Mouse (Mus musculus) kidney, embryonic 14.5 days (tissue): ENCODE results near the gene Il1rap. TPM values are rescaled to one million over a fixed set of nuclear protein-coding genes. Genes with fewer than 3 reads are reported as not detected.

Experiments used
- ATAC-seq: fragments of 200-750 bp; cut with Nextera tagmentation; 2 replicates; pipeline ENCODE4 v1.8.0; 2017; ENCODE audit warnings: moderate number of reproducible peaks, mild to moderate bottlenecking, moderate TSS enrichment, moderate library complexity; ENCODE audit not compliant: low FRiP score, low TSS enrichment
- H3K27ac ChIP-seq: fragments of 300-500 bp; sonication (generic); 2 replicates; pipeline ENCODE4 v1.5.1; 2014; ENCODE audit warnings: low read depth, mild to moderate bottlenecking, low read length, moderate library complexity, mixed read lengths
- H3K27me3 ChIP-seq: fragments of 300-500 bp; sonication (generic); 2 replicates; pipeline ENCODE4 v1.6.1; 2014; ENCODE audit warnings: mild to moderate bottlenecking, low read length; ENCODE audit not compliant: control insufficient read depth, insufficient read depth
- H3K36me3 ChIP-seq: fragments of 300-500 bp; sonication (generic); 2 replicates; pipeline ENCODE4 v1.6.1; 2014; ENCODE audit warnings: low read length, mixed read lengths; ENCODE audit not compliant: control insufficient read depth, insufficient read depth
- H3K4me1 ChIP-seq: fragments of 300-500 bp; sonication (generic); 2 replicates; pipeline ENCODE4 v1.6.1; 2014; ENCODE audit warnings: low read length, mixed read lengths; ENCODE audit not compliant: control insufficient read depth, insufficient read depth
- H3K4me2 ChIP-seq: fragments of 300-500 bp; sonication (generic); replicated peaks from 2 replicates; pipeline ENCODE4 v1.6.1; 2014; ENCODE audit warnings: low read depth, mild to moderate bottlenecking, low read length
- H3K4me3 ChIP-seq: fragments of 300-500 bp; sonication (generic); 2 replicates; pipeline ENCODE4 v1.5.1; 2014; ENCODE audit warnings: mild to moderate bottlenecking, low read length
- H3K9ac ChIP-seq: fragments of 300-500 bp; sonication (generic); 2 replicates; pipeline ENCODE4 v1.6.1; 2014; ENCODE audit warnings: low read depth, mild to moderate bottlenecking, low read length, moderate library complexity
- H3K9me3 ChIP-seq: fragments of 300-500 bp; sonication (generic); 2 replicates; pipeline ENCODE4 v1.6.1; 2016; ENCODE audit warnings: low read length; ENCODE audit not compliant: control insufficient read depth
- WGBS: fragments of 180-500 bp; shearing (Covaris S2); extraction: QIAGEN DNeasy Blood & Tissue Kit; methylation state at CpG from one replicate; pipeline ENCODE4 v1.1.7; 2014; 5-methylcytosine and 5-hydroxymethylcytosine counted together
- polyA plus RNA-seq: library from polyadenylated mRNA; unstranded; fragments of >200 nt; fragmentation: Nextera tagmentation; extraction: Ambion mirVana; gene quantifications from 2 replicates; pipeline ENCODE4 v1.2.1, GENCODE M21; 2014

The Il1rap gene
- polyA plus RNA-seq = 5.3 and 11.6 TPM in 2 replicates

GRCm38 (mm10) chr16:26581048-26581912 is at the start of gene Il1rap:
Gene Il1rap (plus strand): TSS chr16:26581704.
- H3K27ac ChIP-seq = no peak within 1 kb of the TSS
- no peaks in the 10 kb centered on the region for H3K36me3 ChIP-seq
- no peaks in the 10 kb centered on the region for H3K4me1 ChIP-seq
- H3K9me3 ChIP-seq = no peaks in the 10 kb centered on the region
- H3K9ac ChIP-seq = peak within 1 kb of the TSS; percentile 58
- peak within 1 kb of the TSS; percentile 78 for H3K4me2 ChIP-seq
- 2% methylated on average over 51 of the region's 51 CpGs for WGBS
- H3K27me3 ChIP-seq = no peaks in the 10 kb centered on the region
- H3K4me3 ChIP-seq = peak within 1 kb of the TSS; percentile 67
- ATAC-seq = peak; percentile 98

- 57% methylated on average over 1 of the region's 1 CpGs for WGBS
- Histone ChIP-seq H3K4me2 (no peak overlapping the region), H3K9ac (no peak overlapping the region), H3K27ac (no peak overlapping the region), H3K27me3 (no peaks in the 10 kb centered on the region), H3K4me1 (no peaks in the 10 kb centered on the region; the same call in 1 of the 2 replicates), H3K9me3 (no peaks in the 10 kb centered on the region), H3K36me3 (no peaks in the 10 kb centered on the region), H3K4me3 (no peak overlapping the region)
- ATAC-seq = no peak
These were observed 49.2 kb upstream of the Il1rap start for GRCm38 (mm10) chr16:26532287-26532686.

GRCm38 (mm10) chr16:26546170-26546878 is 35.2 kb upstream of the Il1rap start:
- Histone ChIP-seq H3K4me3 (no peak overlapping the region), H3K36me3 (no peaks in the 10 kb centered on the region), H3K9me3 (no peaks in the 10 kb centered on the region), H3K27me3 (no peaks in the 10 kb centered on the region), H3K27ac (no peak overlapping the region), H3K4me2 (no peak overlapping the region), H3K9ac (no peak overlapping the region), H3K4me1 (no peaks in the 10 kb centered on the region; the same call in 1 of the 2 replicates)
- 13% methylated on average over 7 of the region's 7 CpGs for WGBS
- ATAC-seq = peak; percentile 83; the same call in 1 of the 2 replicates

- 60% methylated on average over 1 of the region's 1 CpGs for WGBS
- peak; percentile 39; the same call in 1 of the 2 replicates for ATAC-seq
- H3K4me1 ChIP-seq = no peaks in the 10 kb centered on the region; the same call in 1 of the 2 replicates
- H3K4me3 ChIP-seq = no peak overlapping the region
- H3K4me2 ChIP-seq = no peak overlapping the region
- H3K9me3 ChIP-seq = no peaks in the 10 kb centered on the region
- H3K36me3 ChIP-seq = no peaks in the 10 kb centered on the region
- H3K27me3 ChIP-seq = no peaks in the 10 kb centered on the region
- H3K9ac ChIP-seq = no peak overlapping the region
- no peak overlapping the region for H3K27ac ChIP-seq
These were observed 34.7 kb upstream of the Il1rap start for GRCm38 (mm10) chr16:26546879-26547206.

- Histone ChIP-seq H3K4me3 (no peak overlapping the region), H3K9ac (no peak overlapping the region), H3K27me3 (no peaks in the 10 kb centered on the region), H3K4me2 (no peak overlapping the region), H3K27ac (no peak overlapping the region), H3K36me3 (no peaks in the 10 kb centered on the region), H3K4me1 (no peaks in the 10 kb centered on the region; the same call in 1 of the 2 replicates), H3K9me3 (no peaks in the 10 kb centered on the region)
- no peak for ATAC-seq
- 95% methylated on average over 2 of the region's 2 CpGs for WGBS
These were observed 32.3 kb upstream of the Il1rap start for GRCm38 (mm10) chr16:26549221-26549620.

- WGBS = 27% methylated on average over 3 of the region's 3 CpGs
- Histone ChIP-seq H3K4me3 (no peak overlapping the region), H3K9me3 (no peaks in the 10 kb centered on the region), H3K4me1 (no peaks in the 10 kb centered on the region), H3K4me2 (no peak overlapping the region), H3K27me3 (no peaks in the 10 kb centered on the region), H3K9ac (no peak overlapping the region), H3K27ac (no peak overlapping the region), H3K36me3 (no peaks in the 10 kb centered on the region)
- no peak for ATAC-seq
These were observed 29.3 kb upstream of the Il1rap start for GRCm38 (mm10) chr16:26552234-26552633.

- H3K9ac ChIP-seq = no peak overlapping the region
- H3K4me3 ChIP-seq = no peak overlapping the region
- no peak overlapping the region for H3K27ac ChIP-seq
- H3K27me3 ChIP-seq = no peaks in the 10 kb centered on the region
- no peaks in the 10 kb centered on the region for H3K9me3 ChIP-seq
- H3K4me1 ChIP-seq = no peaks in the 10 kb centered on the region
- H3K4me2 ChIP-seq = no peak overlapping the region
- ATAC-seq = no peak
- WGBS = 85% methylated on average over 1 of the region's 1 CpGs
- H3K36me3 ChIP-seq = no peaks in the 10 kb centered on the region
These were observed 22.7 kb upstream of the Il1rap start for GRCm38 (mm10) chr16:26558797-26559196.

- Histone ChIP-seq H3K9ac (no peak overlapping the region), H3K27me3 (no peaks in the 10 kb centered on the region), H3K27ac (no peak overlapping the region), H3K36me3 (no peaks in the 10 kb centered on the region), H3K4me3 (no peak overlapping the region), H3K4me2 (no peak overlapping the region), H3K4me1 (no peaks in the 10 kb centered on the region), H3K9me3 (no peaks in the 10 kb centered on the region)
- 67% methylated on average over 2 of the region's 2 CpGs for whole genome bisulfite sequencing
- ATAC-seq = no peak
These were observed 19.8 kb upstream of the Il1rap start for GRCm38 (mm10) chr16:26561743-26562142.

GRCm38 (mm10) chr16:26562771-26563170 is 18.7 kb upstream of the Il1rap start:
- no peak for ATAC-seq
- Histone ChIP-seq H3K4me1 (no peaks in the 10 kb centered on the region), H3K27ac (no peak overlapping the region), H3K9me3 (no peaks in the 10 kb centered on the region), H3K27me3 (no peaks in the 10 kb centered on the region), H3K4me2 (no peak overlapping the region), H3K9ac (no peak overlapping the region), H3K36me3 (no peaks in the 10 kb centered on the region), H3K4me3 (no peak overlapping the region)
- WGBS = 88% methylated on average over 2 of the region's 2 CpGs
